Comparison of ENCODE assay signal across 8 mouse cellular contexts in the genomic region with DNA sequence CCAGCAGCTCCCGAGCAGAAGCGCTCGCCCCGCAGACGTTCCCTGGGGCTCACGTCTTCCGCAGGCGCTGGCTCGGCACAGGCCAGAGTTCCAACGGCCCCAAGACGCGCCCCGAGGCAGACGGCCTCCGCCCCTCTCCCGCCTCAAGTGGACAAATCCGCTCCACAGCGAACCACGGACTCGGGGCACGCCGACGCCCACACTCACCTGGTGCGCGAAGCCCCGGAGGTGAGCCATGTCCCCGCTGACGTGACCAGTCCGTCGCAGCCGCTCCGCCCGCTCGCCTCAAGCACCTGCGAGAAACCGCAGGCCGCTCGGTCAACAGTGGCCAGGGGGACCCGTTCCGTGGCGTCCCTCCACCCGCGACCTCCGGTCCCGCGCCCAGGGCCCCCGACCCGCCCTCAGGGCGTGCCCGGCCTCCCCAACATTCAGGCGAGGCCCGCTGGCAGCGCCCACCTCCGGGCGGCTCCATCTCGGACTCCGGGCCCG. TPM values are rescaled to one million over a fixed set of nuclear protein-coding genes. Genes with fewer than 3 reads are reported as not detected.
DNase-seq lines count a peak whose midpoint lies in the region; ATAC-seq and TF ChIP-seq lines count a peak whose summit lies in the region.

No protein-coding gene starts in this region.

- peaks cover 14% of the 10 kb centered on the region for H3K36me3 ChIP-seq in heart, embryonic 12.5 days
- no peaks in the 10 kb centered on the region for H3K36me3 ChIP-seq in embryonic facial prominence, embryonic 11.5 days (replicated peaks; ENCODE audit: control insufficient read depth, insufficient read depth, low read depth, low read length)
- H3K36me3 ChIP-seq in hindbrain, embryonic 14.5 days (replicated peaks; ENCODE audit: control insufficient read depth, insufficient read depth) = peaks cover 13% of the 10 kb centered on the region; the same call in 1 of the 2 replicates
- H3K36me3 ChIP-seq in liver, embryonic 14.5 days (replicated peaks; ENCODE audit: control insufficient read depth, insufficient read depth, low read depth) = no peaks in the 10 kb centered on the region
- H3K36me3 ChIP-seq in myocyte (ENCODE audit: control insufficient read depth, insufficient read depth) = peaks cover under 1% of the 10 kb centered on the region

- no peaks in the 10 kb centered on the region for H3K27me3 ChIP-seq in heart, embryonic 12.5 days (replicated peaks)
- H3K27me3 ChIP-seq in embryonic facial prominence, embryonic 11.5 days (ENCODE audit: control insufficient read depth, insufficient read depth, low read length) = no peaks in the 10 kb centered on the region
- no peaks in the 10 kb centered on the region for H3K27me3 ChIP-seq in hindbrain, embryonic 14.5 days (ENCODE audit: control insufficient read depth, insufficient read depth, low read length)
- H3K27me3 ChIP-seq in liver, embryonic 14.5 days (ENCODE audit: control insufficient read depth, insufficient read depth, low read length) = no peaks in the 10 kb centered on the region
- H3K27me3 ChIP-seq in myocyte (ENCODE audit: control insufficient read depth, insufficient read depth, insufficient read length) = no peaks in the 10 kb centered on the region

- peaks cover 30% of the 10 kb centered on the region for H3K4me1 ChIP-seq in heart, embryonic 12.5 days (replicated peaks)
- no peaks in the 10 kb centered on the region for H3K4me1 ChIP-seq in embryonic facial prominence, embryonic 11.5 days (ENCODE audit: control insufficient read depth, insufficient read depth, low read length)
- H3K4me1 ChIP-seq in hindbrain, embryonic 14.5 days (replicated peaks; ENCODE audit: control insufficient read depth, insufficient read depth, low read length) = peaks cover 15% of the 10 kb centered on the region
- H3K4me1 ChIP-seq in liver, embryonic 14.5 days (replicated peaks; ENCODE audit: control insufficient read depth in 2 of 2, insufficient read depth in 2 of 2, low read length in 1 of 2) = peaks cover 19 to 36% of the 10 kb centered on the region in 2 experiments

- peak; percentile 37 for TF ChIP-seq CTCF in liver, embryonic 14.5 days (IDR thresholded peaks at IDR 0.05; ENCODE audit: low read depth)

- peak; percentile 15 for TF ChIP-seq POLR2A in myocyte (IDR thresholded peaks at IDR 0.05; ENCODE audit: insufficient read length, low read depth)

- WGBS in heart, embryonic 12.5 days = 0% methylated on average over 58 of the region's 58 CpGs
- WGBS in embryonic facial prominence, embryonic 11.5 days = under 1% methylated on average over 54 of the region's 58 CpGs
- under 1% methylated on average over 53 of the region's 58 CpGs for WGBS in hindbrain, embryonic 14.5 days
- WGBS in liver, embryonic 14.5 days (ENCODE audit: insufficient replicate concordance) = under 1% methylated on average over 58 of the region's 58 CpGs

- H3K9ac ChIP-seq in heart, embryonic 12.5 days = peak overlapping the region; percentile 96
- peak overlapping the region; percentile 82 for H3K9ac ChIP-seq in embryonic facial prominence, embryonic 11.5 days (replicated peaks; ENCODE audit: low read length)
- peak overlapping the region; percentile 96 for H3K9ac ChIP-seq in hindbrain, embryonic 14.5 days
- H3K9ac ChIP-seq in liver, embryonic 14.5 days (replicated peaks) = peak overlapping the region; percentile 72

- no peak for TF ChIP-seq EP300 in liver, embryonic 14.5 days (IDR thresholded peaks at IDR 0.05; ENCODE audit: low read depth)

- peak; percentile 60 for ATAC-seq in heart, embryonic 12.5 days (ENCODE audit: insufficient number of reproducible peaks, low FRiP score)
- ATAC-seq in embryonic facial prominence, embryonic 11.5 days (replicated peaks; ENCODE audit: insufficient number of reproducible peaks, low FRiP score, low TSS enrichment, low read depth) = peak; percentile 10
- no peak; the same call in 1 of the 2 replicates for ATAC-seq in hindbrain, embryonic 14.5 days (ENCODE audit: low FRiP score)
- ATAC-seq in liver, embryonic 14.5 days (ENCODE audit: insufficient read depth) = peak; percentile 38

- peak overlapping the region; percentile 91 for H3K4me2 ChIP-seq in heart, embryonic 12.5 days
- peak overlapping the region; percentile 93 for H3K4me2 ChIP-seq in embryonic facial prominence, embryonic 11.5 days (ENCODE audit: low read depth, low read length)
- peak overlapping the region; percentile 86 for H3K4me2 ChIP-seq in hindbrain, embryonic 14.5 days (replicated peaks)
- peak overlapping the region; percentile 81 for H3K4me2 ChIP-seq in liver, embryonic 14.5 days (ENCODE audit: low read depth)
- H3K4me2 ChIP-seq in myocyte (ENCODE audit: low read depth) = peak overlapping the region; percentile 78

- H3K9me3 ChIP-seq in heart, embryonic 12.5 days (replicated peaks) = no peaks in the 10 kb centered on the region
- H3K9me3 ChIP-seq in embryonic facial prominence, embryonic 11.5 days (replicated peaks; ENCODE audit: control insufficient read depth, low read length) = no peaks in the 10 kb centered on the region
- no peaks in the 10 kb centered on the region for H3K9me3 ChIP-seq in hindbrain, embryonic 14.5 days (ENCODE audit: control insufficient read depth, low read length)
- no peaks in the 10 kb centered on the region for H3K9me3 ChIP-seq in liver, embryonic 14.5 days (ENCODE audit: control insufficient read depth, low read length)

- peak overlapping the region; percentile 87 for H3K4me3 ChIP-seq in heart, embryonic 12.5 days
- peak overlapping the region; percentile 86 for H3K4me3 ChIP-seq in embryonic facial prominence, embryonic 11.5 days (ENCODE audit: low read depth, low read length)
- H3K4me3 ChIP-seq in hindbrain, embryonic 14.5 days (replicated peaks; ENCODE audit: low read length) = peak overlapping the region; percentile 99
- peak overlapping the region; percentile 66 to 86 for H3K4me3 ChIP-seq in liver, embryonic 14.5 days (ENCODE audit: insufficient read depth in 1 of 2, low read depth in 2 of 2, low read length in 2 of 2)
- H3K4me3 ChIP-seq in myocyte = peak overlapping the region; percentile 68

- H3K27ac ChIP-seq in heart, embryonic 12.5 days (ENCODE audit: poor library complexity, severe bottlenecking) = peak overlapping the region; percentile 87
- H3K27ac ChIP-seq in embryonic facial prominence, embryonic 11.5 days (replicated peaks; ENCODE audit: low read depth, low read length) = peak overlapping the region; percentile 70
- peak overlapping the region; percentile 90 for H3K27ac ChIP-seq in hindbrain, embryonic 14.5 days
- peak overlapping the region; percentile 61 for H3K27ac ChIP-seq in liver, embryonic 14.5 days

- H3ac ChIP-seq in myocyte (ENCODE audit: control insufficient read depth, insufficient read length) = peak overlapping the region; percentile 51

- no peak for DNase-seq in heart, adult 8-10 months (ENCODE audit: low spot score)
- DNase-seq in ES-CJ7 (ENCODE audit: low read depth, low spot score) = peak; percentile 25
- DNase-seq in embryonic facial prominence, embryonic 11.5 days (ENCODE audit: low spot score) = no peak
- DNase-seq in hindbrain, embryonic 14.5 days (ENCODE audit: low spot score) = no peak
- peak in 1 of 3 experiments; percentile 44 for DNase-seq in liver, embryonic 14.5 days (ENCODE audit: low read depth in 3 of 3, low spot score in 3 of 3)
- DNase-seq in ovary, postnatal 14 days (ENCODE audit: low spot score) = no peak

- peaks cover 42% of the 10 kb centered on the region for H3K79me2 ChIP-seq in myocyte (ENCODE audit: control insufficient read depth, insufficient read depth)

TF ChIP-seq in myocyte, 11 proteins besides CTCF, POLR2A, EP300 and RAD21:
- TF ChIP-seq MYOG (IDR thresholded peaks at IDR 0.05; ENCODE audit: control insufficient read depth in 1 of 3, insufficient read depth in 1 of 3, insufficient read length in 2 of 3, low read depth in 2 of 3) = peak in 1 of 3 experiments; percentile 35
- TF ChIP-seq USF1 (IDR thresholded peaks at IDR 0.05; ENCODE audit: low read depth) = no peak
- TF ChIP-seq E2F4 (IDR thresholded peaks at IDR 0.05; ENCODE audit: insufficient read depth) = no peak
- TF ChIP-seq MYOD1 (IDR thresholded peaks at IDR 0.05; ENCODE audit: control insufficient read depth in 1 of 3, insufficient read length in 2 of 3, low read depth in 2 of 3) = peak in 1 of 3 experiments; percentile 45
TF ChIP-seq in myocyte: peak in this region for 2.

RNA-seq across cellular contexts. Expression of a gene that starts 23.3 kb away (rescaled TPM):
- 133 and 143 TPM in 2 replicates for polyA plus RNA-seq in heart, embryonic 12.5 days (2016; fragmentation: Nextera tagmentation; extraction: Ambion mirVana)
- total RNA-seq in heart, adult 8-10 months (2022) = 100 to 1,000 TPM in 1 of 4 experiments, 10 to 100 TPM in 3; 83.1 to 100 (median 91.5) TPM
- polyA plus RNA-seq in embryonic facial prominence, embryonic 11.5 days (2014; fragmentation: Nextera tagmentation; extraction: Ambion mirVana) = 170 and 201 TPM in 2 replicates
- 354 and 373 TPM in 2 replicates for polyA plus RNA-seq in hindbrain, embryonic 14.5 days (2014; fragmentation: Nextera tagmentation; extraction: Ambion mirVana)
- polyA plus RNA-seq in liver, embryonic 14.5 days (2012; rRNA removed) = 28.4 and 39.2 TPM in 2 replicates
- polyA plus RNA-seq in liver, embryonic 14.5 days (2014; fragmentation: Nextera tagmentation; extraction: Ambion mirVana) = 39.9 and 41.1 TPM in 2 replicates
- polyA plus RNA-seq in myocyte (2012; fragmentation: generic; extraction: Trizol) = 119 TPM

RNA-seq across cellular contexts. Expression of a gene that starts 50.3 kb away (rescaled TPM):
- 48.1 and 50.0 TPM in 2 replicates for polyA plus RNA-seq in heart, embryonic 12.5 days (2016; fragmentation: Nextera tagmentation; extraction: Ambion mirVana)
- total RNA-seq in heart, adult 8-10 months (2022) = 1 to 10 TPM; 2.5 to 3.0 (median 2.6) TPM
- polyA plus RNA-seq in embryonic facial prominence, embryonic 11.5 days (2014; fragmentation: Nextera tagmentation; extraction: Ambion mirVana) = 24.6 and 25.6 TPM in 2 replicates
- 79.8 and 82.4 TPM in 2 replicates for polyA plus RNA-seq in hindbrain, embryonic 14.5 days (2014; fragmentation: Nextera tagmentation; extraction: Ambion mirVana)
- 1.9 TPM in 2 replicates for polyA plus RNA-seq in liver, embryonic 14.5 days (2012; rRNA removed)
- 2.8 and 3.0 TPM in 2 replicates for polyA plus RNA-seq in liver, embryonic 14.5 days (2014; fragmentation: Nextera tagmentation; extraction: Ambion mirVana)
- 37.8 TPM for polyA plus RNA-seq in myocyte (2012; fragmentation: generic; extraction: Trizol)
